Mouse (Mus musculus) kidney, adult 2 months (tissue): ENCODE data around the gene Upf1.

Source experiments
- CTCF ChIP-seq: fragments of 200-500 bp; conservative IDR thresholded peaks from 2 replicates; pipeline ENCODE4 v1.5.1; 2011; ENCODE audit warnings: low read depth, mild to moderate bottlenecking, control low read depth, low read length, moderate library complexity, mixed read lengths; ENCODE audit not compliant: insufficient read depth, insufficient read length
- POLR2A ChIP-seq: fragments of 200-500 bp; IDR thresholded peaks from one replicate; pipeline ENCODE4 v1.6.1; 2011; ENCODE audit warnings: low read depth, low read length, control low read depth

DNA sequence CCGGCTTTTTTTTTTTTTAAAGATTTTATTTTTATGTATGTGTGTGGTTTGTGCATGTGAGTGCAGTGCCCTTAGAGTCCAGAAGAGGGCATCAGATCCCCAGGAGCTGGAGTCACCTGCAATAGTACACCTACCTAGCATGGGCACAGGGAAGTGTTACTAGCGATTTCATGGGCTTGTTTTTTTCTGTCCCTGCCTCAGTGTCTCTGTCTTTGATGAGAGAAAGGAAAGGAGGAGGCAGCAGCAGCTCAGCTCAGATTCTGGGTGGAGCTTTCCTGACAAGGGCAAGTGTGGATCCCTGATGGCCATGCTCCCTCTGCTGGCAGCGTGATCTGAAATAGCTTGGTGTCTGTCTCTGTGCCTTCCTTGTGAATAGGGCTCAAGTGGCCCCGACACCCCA lies 7.7 kb upstream of the Upf1 start:
- TF ChIP-seq POLR2A (no peak), CTCF (peak; percentile 32; the same call in 1 of the 2 replicates)
